ENCODE assay signal across 16 mouse cellular contexts in genomic region chr14:14513056-14513455, GRCm38 (mm10).
"Had no signal": no experiment of that assay in that cellular context is flagged by ENCODE, and none has a peak within 500 bp of the region (broad histone marks: within the 10 kb centered on the region; RNA-seq: fewer than 3 reads in every experiment).

No protein-coding gene starts in this region.

- H3K4me3 ChIP-seq: layer of hippocampus, adult 2 months; limb, embryonic 12.5 days; liver, embryonic 15.5 days; lung, embryonic 15.5 days; megakaryocyte, embryonic 14.5 days; neural tube, embryonic 12.5 days had no signal

- H3K9ac ChIP-seq: limb, embryonic 12.5 days; liver, embryonic 15.5 days; lung, embryonic 15.5 days; neural tube, embryonic 12.5 days had no signal

- H3K27me3 ChIP-seq: limb, embryonic 12.5 days; liver, embryonic 15.5 days; lung, embryonic 15.5 days; megakaryocyte, embryonic 14.5 days; neural tube, embryonic 12.5 days had no signal

- H3K4me2 ChIP-seq: limb, embryonic 12.5 days; liver, embryonic 15.5 days; lung, embryonic 15.5 days; neural tube, embryonic 12.5 days had no signal

- H3K9me3 ChIP-seq: limb, embryonic 12.5 days; liver, embryonic 15.5 days; lung, embryonic 15.5 days; megakaryocyte, embryonic 14.5 days; neural tube, embryonic 12.5 days had no signal

- DNase-seq: kidney, adult 11 months; kidney, adult 9 months; kidney, postnatal 10 days; kidney, postnatal 4 days; lung, postnatal 14 days; retina, postnatal 1 day; right cerebral cortex, postnatal 4 days; spleen, adult 18-20 months; thymus, postnatal 36 days had no signal

- H3K27ac ChIP-seq: layer of hippocampus, adult 2 months; limb, embryonic 12.5 days; liver, embryonic 15.5 days; lung, embryonic 15.5 days; macrophage; neural tube, embryonic 12.5 days had no signal

- H3K4me1 ChIP-seq: limb, embryonic 12.5 days; liver, embryonic 15.5 days; lung, embryonic 15.5 days; neural tube, embryonic 12.5 days had no signal

- H3K36me3 ChIP-seq: limb, embryonic 12.5 days; liver, embryonic 15.5 days; lung, embryonic 15.5 days; neural tube, embryonic 12.5 days had no signal
